Mouse (Mus musculus) thymus, adult 2 months (tissue): Measurements from ENCODE around the gene Ophn1. TPM values are rescaled to one million over a fixed set of nuclear protein-coding genes. Genes with fewer than 3 reads are reported as not detected.

Experiments used
- DNase-seq: peaks from one replicate; pipeline ENCODE4 v3.0.0; 2021
- H3K27ac ChIP-seq: fragments of 200-500 bp; 2 replicates; pipeline ENCODE4 v1.5.1; 2012; ENCODE audit warnings: low read length, control low read depth; ENCODE audit not compliant: control insufficient read depth, insufficient read depth
- H3K27me3 ChIP-seq: fragments of 200-500 bp; 2 replicates; pipeline ENCODE4 v1.6.1; 2012; ENCODE audit warnings: mild to moderate bottlenecking, low read length, moderate library complexity, mixed read lengths; ENCODE audit not compliant: control insufficient read depth, insufficient read depth
- H3K36me3 ChIP-seq: fragments of 200-500 bp; 2 replicates; pipeline ENCODE4 v1.6.1; 2012; ENCODE audit warnings: mild to moderate bottlenecking, low read length, moderate library complexity; ENCODE audit not compliant: control insufficient read depth, insufficient read depth
- H3K4me1 ChIP-seq: fragments of 200-500 bp; replicated peaks from 2 replicates; pipeline ENCODE4 v1.6.1; 2012; ENCODE audit warnings: low read length; ENCODE audit not compliant: control insufficient read depth, insufficient read depth
- H3K4me3 ChIP-seq: fragments of 200-500 bp; 2 replicates; pipeline ENCODE4 v1.5.1; 2012; ENCODE audit warnings: mild to moderate bottlenecking, low read length, control low read depth, moderate library complexity; ENCODE audit not compliant: control insufficient read depth, insufficient read depth
- CTCF ChIP-seq: fragments of 200-500 bp; IDR thresholded peaks from 2 replicates; pipeline ENCODE4 v1.5.1; 2012; ENCODE audit warnings: mild to moderate bottlenecking, control low read depth, low read length, moderate library complexity, borderline replicate concordance; ENCODE audit not compliant: control insufficient read depth, poor library complexity, insufficient read depth; ENCODE audit errors: extremely low read depth
- POLR2A ChIP-seq: fragments of 200-500 bp; IDR thresholded peaks from 2 replicates; pipeline ENCODE4 v1.6.1; 2012; ENCODE audit warnings: mild to moderate bottlenecking, low read length, control low read depth, moderate library complexity; ENCODE audit not compliant: control insufficient read depth, poor library complexity, insufficient read depth; ENCODE audit errors: extremely low read depth
- WGBS: fragments of 180-500 bp; shearing (Covaris S2); methylation state at CpG from one replicate; pipeline ENCODE4 v1.1.7; 2018; 5-methylcytosine and 5-hydroxymethylcytosine counted together
- polyA plus RNA-seq: library from polyadenylated mRNA; depleted of rRNA; stranded (reverse); fragments of >200 nt; gene quantifications from 2 replicates; pipeline ENCODE4 v1.2.3, GENCODE M21; 2012

Ophn1 gene
- polyA plus RNA-seq, 1 experiment = 1.6 TPM

DNA sequence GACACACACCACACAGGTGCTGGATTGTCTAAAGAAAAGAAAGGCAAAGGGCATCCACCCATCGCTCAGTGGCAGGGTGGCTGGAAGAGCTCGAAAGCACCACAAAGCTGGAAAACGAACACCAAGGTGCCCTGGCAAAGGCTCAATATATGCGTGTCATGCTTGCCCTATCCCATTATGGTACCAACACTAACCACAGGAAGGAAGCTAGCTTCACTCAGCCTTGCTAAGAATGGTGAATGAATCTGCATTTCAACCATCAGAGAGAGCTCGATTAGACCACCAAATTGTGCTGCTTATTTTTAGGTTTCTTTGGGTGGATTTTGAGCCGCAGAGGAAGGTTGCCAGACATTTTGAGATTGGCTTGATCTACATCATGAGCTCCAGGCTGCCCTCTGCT is 13.4 kb upstream of the Ophn1 start:
- no peak for TF ChIP-seq CTCF
- no peak for TF ChIP-seq POLR2A
- no peak overlapping the region for H3K27ac ChIP-seq
- WGBS = 13% methylated on average over 6 of the region's 6 CpGs
- H3K27me3 ChIP-seq = no peaks in the 10 kb centered on the region
- no peak for DNase-seq
- no peaks in the 10 kb centered on the region for H3K36me3 ChIP-seq
- H3K4me1 ChIP-seq = no peaks in the 10 kb centered on the region
- no peak overlapping the region for H3K4me3 ChIP-seq

DNA sequence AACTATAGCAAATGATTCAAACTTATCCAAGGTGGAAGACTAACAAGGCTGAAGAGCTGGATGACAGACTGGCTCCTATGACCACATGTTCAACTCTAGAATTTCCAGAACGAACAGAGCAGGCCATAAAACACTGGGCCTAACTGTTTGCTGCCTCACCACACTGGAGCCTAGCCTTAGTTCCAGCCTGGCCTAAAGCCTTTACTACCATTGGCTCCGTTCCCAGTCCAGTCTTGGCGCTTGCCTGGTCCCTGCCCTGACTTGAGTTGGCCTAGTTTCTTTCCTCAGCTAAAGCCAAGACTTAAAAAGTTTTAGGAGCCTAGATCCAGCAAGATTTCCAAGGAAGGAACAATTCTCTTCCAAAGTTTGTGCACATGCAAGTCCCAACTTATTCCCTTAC is 7.5 kb upstream of the Ophn1 start:
- TF ChIP-seq POLR2A (no peak), CTCF (no peak)
- DNase-seq = no peak
- Histone ChIP-seq H3K4me1 (no peaks in the 10 kb centered on the region), H3K27me3 (no peaks in the 10 kb centered on the region), H3K27ac (no peak overlapping the region), H3K36me3 (no peaks in the 10 kb centered on the region), H3K4me3 (no peak overlapping the region)
- WGBS = 84% methylated on average over 3 of the region's 3 CpGs

GRCm38 (mm10) chrX:98890072-98890405 is 786 bp downstream of the Ophn1 start:
- no peaks in the 10 kb centered on the region for H3K36me3 ChIP-seq
- no peaks in the 10 kb centered on the region for H3K27me3 ChIP-seq
- no peaks in the 10 kb centered on the region for H3K4me1 ChIP-seq
- no peak for TF ChIP-seq CTCF
- no peak for TF ChIP-seq POLR2A
- DNase-seq = no peak
- H3K4me3 ChIP-seq = peak overlapping the region; percentile 32
- 6% methylated on average over 14 of the region's 14 CpGs for WGBS
- H3K27ac ChIP-seq = no peak overlapping the region

DNA sequence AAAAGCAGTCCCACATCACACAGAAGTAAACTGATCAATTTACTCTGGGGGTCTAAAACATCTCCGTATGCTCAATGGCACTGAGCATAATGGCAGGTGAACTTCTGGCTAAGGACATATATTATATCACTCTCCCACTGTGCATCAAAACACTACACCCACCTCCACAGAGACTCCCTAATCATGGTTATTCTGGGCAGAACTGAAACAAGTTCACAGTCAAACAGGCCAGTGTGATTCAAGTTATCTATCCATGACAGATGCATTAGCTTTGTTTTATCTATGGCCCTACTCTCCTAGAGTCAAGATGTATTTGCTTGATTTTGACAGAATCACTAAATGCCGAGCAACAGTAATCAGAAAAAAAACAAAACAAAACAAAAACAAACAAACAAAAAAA is 8.8 kb downstream of the Ophn1 start:
- Histone ChIP-seq H3K4me1 (no peaks in the 10 kb centered on the region), H3K36me3 (no peaks in the 10 kb centered on the region), H3K4me3 (no peak overlapping the region), H3K27ac (no peak overlapping the region), H3K27me3 (no peaks in the 10 kb centered on the region)
- DNase-seq = no peak
- WGBS = 93% methylated on average over 2 of the region's 2 CpGs
- TF ChIP-seq POLR2A = no peak
- TF ChIP-seq CTCF = no peak

GRCm38 (mm10) chrX:98881085-98881484 is 9.7 kb downstream of the Ophn1 start:
- Histone ChIP-seq H3K4me3 (no peak overlapping the region), H3K4me1 (no peaks in the 10 kb centered on the region), H3K27ac (no peak overlapping the region), H3K27me3 (no peaks in the 10 kb centered on the region), H3K36me3 (no peaks in the 10 kb centered on the region)
- TF ChIP-seq POLR2A = no peak
- no peak for TF ChIP-seq CTCF
- 16% methylated on average over 2 of the region's 2 CpGs for WGBS
- no peak for DNase-seq

- Histone ChIP-seq H3K36me3 (no peaks in the 10 kb centered on the region), H3K4me3 (no peak overlapping the region), H3K27me3 (no peaks in the 10 kb centered on the region), H3K4me1 (no peaks in the 10 kb centered on the region), H3K27ac (no peak overlapping the region)
- TF ChIP-seq CTCF (no peak), POLR2A (no peak)
- WGBS = 77% methylated on average over 6 of the region's 6 CpGs
- DNase-seq = no peak
Measured at GRCm38 (mm10) chrX:98880314-98880713, 10.5 kb downstream of the Ophn1 start.

DNA sequence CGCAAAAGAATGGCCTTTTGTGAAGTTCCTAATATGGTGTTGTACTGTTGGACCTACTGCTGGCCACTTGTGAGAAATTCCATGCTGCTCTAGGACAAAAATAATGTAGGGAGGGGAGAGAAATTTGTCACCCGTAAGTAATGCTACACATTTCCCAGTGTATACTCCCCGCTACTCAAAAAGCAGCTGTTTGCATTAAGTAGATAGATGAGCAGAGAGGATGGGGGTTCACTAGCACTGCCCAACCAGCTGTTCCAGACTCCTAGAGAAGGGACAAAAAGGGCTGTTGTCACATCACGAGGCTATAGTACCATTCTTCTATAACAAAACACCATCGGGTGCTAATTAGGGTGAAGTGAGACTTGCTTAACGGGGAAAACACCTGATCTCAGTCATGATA is 15.7 kb downstream of the Ophn1 start:
- Histone ChIP-seq H3K4me3 (no peak overlapping the region), H3K4me1 (no peaks in the 10 kb centered on the region), H3K36me3 (no peaks in the 10 kb centered on the region), H3K27ac (no peak overlapping the region), H3K27me3 (no peaks in the 10 kb centered on the region)
- 93% methylated on average over 6 of the region's 6 CpGs for WGBS
- no peak for TF ChIP-seq CTCF
- no peak for TF ChIP-seq POLR2A
- DNase-seq = no peak
